Mouse (Mus musculus) regulatory T cell (primary cell): ENCODE results near the gene Coq8a.

Experiments
- in situ Hi-C: fragments of 300-600 bp; cut with MboI, MseI; formaldehyde crosslinking; loops from one replicate; pipeline ENCODE4 v1.15.1; 2025; ENCODE audit warnings: high pct_unique_total_duplicates

Gene Coq8a

GRCm38 (mm10) chr1:180197956-180198355 is 1.4 kb downstream of the Coq8a start:
- in situ Hi-C loops = no loop called here

- in situ Hi-C loops = no loop called here
These were observed 2.9 kb downstream of the Coq8a start for GRCm38 (mm10) chr1:180196508-180196907.

DNA sequence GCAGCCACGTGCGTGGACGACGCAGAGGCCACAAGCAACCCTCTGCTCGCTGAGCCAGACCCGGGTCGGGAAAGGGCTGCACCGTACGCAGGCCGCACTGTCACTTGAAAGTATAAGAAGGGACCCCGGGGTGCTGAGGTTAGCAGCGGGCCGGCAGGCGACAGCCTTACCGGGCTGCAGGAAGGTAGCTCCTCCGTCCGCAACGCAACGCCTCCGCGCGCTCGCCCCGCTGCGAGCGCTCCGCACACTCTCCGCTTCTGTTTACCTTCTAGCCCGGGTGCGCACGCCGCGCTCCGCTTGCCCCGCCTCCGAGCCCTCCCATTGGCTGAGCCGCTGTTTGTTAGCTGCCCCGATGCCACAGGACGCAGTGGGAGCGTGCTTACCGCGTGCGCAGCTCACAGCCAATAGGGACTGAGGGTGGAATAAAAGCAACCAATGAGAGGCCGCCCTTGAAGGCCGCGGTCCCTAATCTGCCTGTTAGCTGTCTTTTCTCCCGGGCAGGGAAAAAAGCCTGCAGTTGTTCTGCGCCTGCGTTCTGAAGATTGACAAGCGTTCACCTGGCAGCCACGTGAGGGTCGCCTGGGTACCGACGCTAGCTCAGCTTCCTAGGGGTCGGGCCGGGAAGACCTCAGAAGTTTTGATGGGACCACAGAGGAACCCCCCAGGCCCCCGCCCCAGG is 3.6 kb downstream of the Coq8a start:
- in situ Hi-C loops = no loop called here

DNA sequence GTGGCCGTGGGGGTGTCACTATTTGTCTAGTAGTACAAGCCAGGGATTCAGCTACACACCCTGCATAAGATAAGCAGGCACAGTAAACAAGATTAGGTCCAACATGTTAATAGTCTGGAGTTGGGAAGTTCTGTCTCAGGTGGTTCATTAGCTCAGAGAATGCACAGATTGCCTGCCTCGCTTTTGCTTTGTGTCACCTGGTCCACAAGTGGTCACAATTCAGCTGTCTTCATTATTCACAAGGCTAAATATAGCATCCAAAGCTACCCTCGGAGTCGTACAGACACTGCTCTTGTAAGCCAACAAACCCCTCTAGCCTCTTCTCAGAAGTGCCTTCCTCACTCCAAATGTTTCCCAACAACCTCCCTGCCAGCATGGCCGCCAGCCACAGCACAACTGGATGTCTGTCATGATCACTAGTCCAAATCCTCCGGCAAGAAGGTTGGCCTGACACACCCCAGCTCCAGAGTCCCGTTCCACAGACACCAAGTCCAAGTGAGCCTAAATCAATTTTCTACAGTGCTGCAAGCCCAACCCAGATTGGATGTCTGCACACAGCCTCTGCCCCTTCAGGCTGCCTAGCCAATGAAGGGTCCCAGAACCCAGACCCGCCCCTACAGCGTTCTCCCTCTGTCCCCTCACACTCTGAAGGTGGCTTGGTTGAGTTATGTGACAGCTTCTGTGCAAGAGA is 4.5 kb downstream of the Coq8a start:
- in situ Hi-C loops = no loop called here

- in situ Hi-C loops = no loop called here
These were observed 5.4 kb downstream of the Coq8a start for GRCm38 (mm10) chr1:180194048-180194447.

DNA sequence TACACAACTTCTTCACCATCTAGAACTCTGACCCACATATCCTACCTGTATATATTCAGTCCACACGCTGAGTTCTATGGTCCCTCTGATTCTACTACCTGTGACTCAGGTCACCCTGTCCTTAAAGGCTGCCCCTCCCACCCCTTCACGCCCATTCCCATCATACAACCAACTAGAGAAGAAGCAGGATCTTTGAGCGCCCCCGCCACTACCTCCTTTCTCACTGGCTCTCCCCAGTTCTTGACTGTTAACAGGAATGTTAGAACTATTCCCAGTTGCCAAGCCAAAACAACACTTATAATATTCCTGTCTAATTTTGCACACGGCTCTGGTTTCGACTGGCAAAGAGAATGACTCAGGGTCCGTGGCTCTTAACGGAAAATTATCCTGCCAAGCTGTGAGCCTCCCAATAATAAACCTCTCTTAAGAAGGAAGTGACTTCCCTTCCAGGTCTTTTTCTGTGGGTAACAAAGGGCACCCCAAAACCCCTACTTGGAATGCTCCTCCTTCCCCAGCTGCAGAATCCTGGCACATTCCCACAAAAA is 5.9 kb downstream of the Coq8a start:
- in situ Hi-C loops = no loop called here

DNA sequence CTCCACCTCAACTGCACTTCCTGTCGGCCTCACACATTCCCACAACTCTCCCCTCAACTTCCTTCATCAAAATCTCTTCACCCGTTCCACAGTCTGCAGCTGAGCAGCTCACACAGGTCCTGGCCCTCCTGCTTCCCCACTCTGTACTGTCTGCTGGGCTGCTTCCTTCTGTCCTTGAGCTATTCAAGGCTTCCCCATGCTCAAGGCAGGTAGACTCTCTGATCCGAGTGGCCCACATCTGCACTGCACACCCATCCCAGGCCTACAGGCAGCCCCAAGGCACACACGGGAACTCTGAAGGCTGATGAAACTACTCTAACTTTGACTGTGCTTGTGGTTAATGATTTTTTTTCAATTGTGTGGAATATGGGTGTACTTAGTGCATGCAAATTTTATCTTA is 6.5 kb downstream of the Coq8a start:
- in situ Hi-C loops = no loop called here

GRCm38 (mm10) chr1:180191651-180192220 is 7.7 kb downstream of the Coq8a start:
- in situ Hi-C loops = no loop called here

GRCm38 (mm10) chr1:180191112-180191511 is 8.3 kb downstream of the Coq8a start:
- in situ Hi-C loops = no loop called here

DNA sequence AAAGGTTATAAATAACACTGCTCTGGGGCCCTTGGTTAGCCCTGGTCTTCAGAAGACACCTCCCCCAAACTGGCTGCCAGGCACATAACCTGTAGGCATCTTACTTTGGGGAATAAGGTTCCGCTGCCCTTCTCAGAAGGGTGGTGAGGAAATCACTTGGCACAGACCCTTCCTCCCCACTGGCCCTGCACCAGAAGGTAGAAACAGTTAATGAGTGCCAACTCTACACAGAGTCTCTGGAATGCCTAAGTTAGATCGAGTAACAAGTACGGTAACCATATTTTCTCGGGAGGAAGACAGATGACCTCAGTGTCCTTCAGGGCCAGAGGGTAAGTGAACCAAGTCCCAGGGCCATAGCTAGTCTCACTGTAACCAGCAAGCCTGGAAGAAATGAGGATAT is 10.5 kb downstream of the Coq8a start:
- in situ Hi-C loops = no loop called here

- in situ Hi-C loops = no loop called here
These were observed 13.0 kb downstream of the Coq8a start for GRCm38 (mm10) chr1:180186371-180186770.

GRCm38 (mm10) chr1:180185877-180186276 is 13.5 kb downstream of the Coq8a start:
- in situ Hi-C loops = no loop called here

DNA sequence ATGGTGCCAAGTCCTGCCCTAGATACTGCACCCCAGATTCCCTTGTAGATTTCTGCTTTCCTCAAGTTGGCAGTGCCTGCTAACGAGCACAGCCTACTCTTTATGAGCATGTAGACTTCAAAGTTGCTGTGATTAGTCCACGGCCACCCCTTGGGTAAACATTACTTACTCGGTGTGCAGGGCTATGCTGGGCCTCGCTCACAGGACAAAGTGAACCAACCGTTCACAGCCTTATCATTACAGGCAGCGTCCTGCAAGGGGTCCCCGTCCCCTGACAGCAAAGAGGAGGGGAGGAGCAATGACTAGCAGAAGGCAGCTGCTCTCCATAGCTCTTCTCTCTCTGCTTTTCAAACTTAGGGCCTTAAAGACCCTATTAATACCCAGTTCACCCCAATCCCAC is 14.6 kb downstream of the Coq8a start:
- in situ Hi-C loops = no loop called here

DNA sequence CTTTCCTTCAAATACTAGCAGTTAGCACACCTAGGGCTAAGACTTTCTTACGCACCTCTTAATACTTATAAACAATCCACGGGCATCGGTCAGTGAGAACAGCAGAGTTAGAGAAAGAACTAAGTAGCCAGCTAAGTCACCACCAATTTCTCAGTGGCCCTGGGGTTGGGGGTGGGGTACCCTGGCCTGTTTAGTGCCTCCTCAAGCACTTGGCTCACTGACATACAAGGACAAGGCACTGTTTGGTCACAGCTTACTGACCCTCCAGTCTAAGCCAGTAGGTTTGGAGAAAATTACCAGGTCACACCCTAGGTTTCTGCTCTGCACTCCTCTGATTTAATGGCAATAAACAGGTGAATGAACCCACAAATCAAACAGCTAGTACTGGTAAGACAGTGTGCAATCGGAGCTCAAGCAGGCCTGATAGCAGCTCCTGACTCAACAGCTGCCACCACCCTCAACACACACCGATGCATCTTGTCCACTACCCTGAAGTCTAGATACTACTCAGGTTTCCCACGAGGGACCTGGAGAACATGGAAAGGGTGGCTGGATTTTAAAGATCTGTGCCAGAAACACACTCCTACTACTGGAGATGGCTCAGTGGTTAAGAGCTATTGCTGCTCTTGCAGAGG is 15.8 kb downstream of the Coq8a start:
- in situ Hi-C loops = no loop called here

GRCm38 (mm10) chr1:180182731-180183130 is 16.7 kb downstream of the Coq8a start:
- in situ Hi-C loops = no loop called here

DNA sequence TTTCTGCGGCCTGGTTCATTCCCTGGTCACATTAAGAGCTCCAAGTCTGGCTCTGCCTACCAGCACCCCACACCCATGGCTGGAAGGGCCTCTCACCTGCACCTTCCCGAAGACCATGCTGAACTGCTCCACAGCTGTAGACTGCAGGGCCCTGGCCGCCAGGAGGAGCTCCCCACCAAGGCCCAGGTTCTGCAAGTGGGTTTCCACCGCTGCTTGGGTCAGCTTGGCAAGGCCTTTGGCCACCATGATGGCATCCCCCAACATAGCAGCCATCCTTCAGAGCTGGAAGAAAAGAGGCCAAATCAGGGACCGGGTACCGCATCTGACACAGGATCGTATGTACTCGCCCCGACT is 17.5 kb downstream of the Coq8a start:
- in situ Hi-C loops = no loop called here

- in situ Hi-C loops = no loop called here
These were observed 18.0 kb downstream of the Coq8a start for GRCm38 (mm10) chr1:180181304-180181965.

GRCm38 (mm10) chr1:180179840-180180239 is 19.6 kb downstream of the Coq8a start:
- in situ Hi-C loops = loop anchor here (5.0 kb wide), 1 partner anchor 32 kb away; no protein-coding TSS in a partner anchor

GRCm38 (mm10) chr1:180179100-180179499 is 20.3 kb downstream of the Coq8a start:
- in situ Hi-C loops = loop anchor here (5.0 kb wide), 1 partner anchor 33 kb away; no protein-coding TSS in a partner anchor

- in situ Hi-C loops = loop anchor here (5.0 kb wide), 1 partner anchor 34 kb away; no protein-coding TSS in a partner anchor
These were observed 21.1 kb downstream of the Coq8a start for GRCm38 (mm10) chr1:180178340-180178739.

GRCm38 (mm10) chr1:180176784-180177183 is 22.6 kb downstream of the Coq8a start:
- in situ Hi-C loops = loop anchor here (5.0 kb wide), 1 partner anchor 36 kb away; no protein-coding TSS in a partner anchor
